Mouse (Mus musculus) intestine, postnatal 0 days (tissue): ENCODE data around the gene Gtf2ird1. TPM values are rescaled to one million over a fixed set of nuclear protein-coding genes. Genes with fewer than 3 reads are reported as not detected.
A peak's percentile ranks its signal among the peaks of the same experiment; 100 is the strongest.

Experiments used
- ATAC-seq: fragments of 200-750 bp; cut with Nextera tagmentation; 2 replicates; pipeline ENCODE4 v1.8.0; 2017; ENCODE audit warnings: mild to moderate bottlenecking, moderate TSS enrichment, moderate library complexity
- H3K27ac ChIP-seq: fragments of 300-500 bp; sonication (generic); 2 replicates; pipeline ENCODE4 v1.5.1; 2014; ENCODE audit warnings: mild to moderate bottlenecking, low read depth, low read length, moderate library complexity
- H3K27me3 ChIP-seq: fragments of 300-500 bp; sonication (generic); replicated peaks from 2 replicates; pipeline ENCODE4 v1.6.1; 2014; ENCODE audit warnings: low read length, mixed read lengths; ENCODE audit not compliant: control insufficient read depth, insufficient read depth
- H3K36me3 ChIP-seq: fragments of 300-500 bp; sonication (generic); 2 replicates; pipeline ENCODE4 v1.6.1; 2014; ENCODE audit warnings: mild to moderate bottlenecking, moderate library complexity; ENCODE audit not compliant: control insufficient read depth, insufficient read depth
- H3K4me1 ChIP-seq: fragments of 300-500 bp; sonication (generic); replicated peaks from 2 replicates; pipeline ENCODE4 v1.6.1; 2014; ENCODE audit warnings: antibody characterized with exemption, low read length, mixed read lengths; ENCODE audit not compliant: control insufficient read depth, insufficient read depth
- H3K4me2 ChIP-seq: fragments of 300-500 bp; sonication (generic); replicated peaks from 2 replicates; pipeline ENCODE4 v1.6.1; 2014; ENCODE audit warnings: low read depth, mild to moderate bottlenecking, moderate library complexity
- H3K4me3 ChIP-seq: fragments of 300-500 bp; sonication (generic); 2 replicates; pipeline ENCODE4 v1.5.1; 2014; ENCODE audit warnings: low read depth, low read length
- H3K9ac ChIP-seq: fragments of 300-500 bp; sonication (generic); 2 replicates; pipeline ENCODE4 v1.6.1; 2014; ENCODE audit warnings: mild to moderate bottlenecking, low read depth, low read length
- H3K9me3 ChIP-seq: fragments of 300-500 bp; sonication (generic); 2 replicates; pipeline ENCODE4 v1.6.1; 2016; ENCODE audit warnings: mixed run types; ENCODE audit not compliant: control insufficient read depth
- CTCF ChIP-seq: sonication (generic); IDR thresholded peaks from 2 replicates; pipeline ENCODE4 v1.5.1; 2016; ENCODE audit warnings: low read depth, mild to moderate bottlenecking, control low read depth, antibody characterized with exemption, moderate library complexity
- WGBS: fragments of 180-500 bp; shearing (Covaris S2); extraction: QIAGEN DNeasy Blood & Tissue Kit; methylation state at CpG from one replicate; pipeline ENCODE4 v1.1.7; 2014; 5-methylcytosine and 5-hydroxymethylcytosine counted together
- polyA plus RNA-seq: library from polyadenylated mRNA; unstranded; fragments of >200 nt; fragmentation: Nextera tagmentation; extraction: Ambion mirVana; gene quantifications from 2 replicates; pipeline ENCODE4 v1.2.1, GENCODE M21; 2015

Gene Gtf2ird1
- polyA plus RNA-seq, 1 experiment from 2014 or later, result 46.8 TPM

DNA sequence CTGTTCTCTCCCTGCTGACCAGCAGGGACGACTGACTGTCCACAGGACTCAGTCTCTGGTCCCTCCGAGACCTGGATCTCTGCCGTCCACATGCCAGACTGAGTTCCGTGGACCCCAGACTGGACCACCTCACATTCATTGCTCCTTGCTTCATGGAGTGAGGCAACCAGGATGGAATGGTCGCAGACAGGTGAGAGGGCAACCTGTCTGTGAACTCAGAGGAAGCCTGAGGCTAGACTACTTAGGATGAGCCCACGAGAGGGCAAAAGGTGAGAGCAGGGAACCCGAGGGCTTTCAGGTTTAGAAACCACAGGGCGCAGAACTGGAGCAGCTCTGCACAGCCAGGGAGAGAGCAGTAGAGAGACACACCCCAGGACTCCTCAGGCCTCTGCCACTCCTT lies 6.2 kb upstream of the Gtf2ird1 start:
- H3K4me1 ChIP-seq, result no peaks in the 10 kb centered on the region
- H3K27ac ChIP-seq, result no peak overlapping the region
- H3K9ac ChIP-seq, result no peak overlapping the region
- no peaks in the 10 kb centered on the region for H3K27me3 ChIP-seq
- no peak overlapping the region for H3K4me3 ChIP-seq
- no peak overlapping the region for H3K4me2 ChIP-seq
- no peak for ATAC-seq
- H3K9me3 ChIP-seq, result no peaks in the 10 kb centered on the region
- TF ChIP-seq CTCF, result no peak
- no peaks in the 10 kb centered on the region for H3K36me3 ChIP-seq
- WGBS, result 89% methylated on average over 8 of the region's 8 CpGs

DNA sequence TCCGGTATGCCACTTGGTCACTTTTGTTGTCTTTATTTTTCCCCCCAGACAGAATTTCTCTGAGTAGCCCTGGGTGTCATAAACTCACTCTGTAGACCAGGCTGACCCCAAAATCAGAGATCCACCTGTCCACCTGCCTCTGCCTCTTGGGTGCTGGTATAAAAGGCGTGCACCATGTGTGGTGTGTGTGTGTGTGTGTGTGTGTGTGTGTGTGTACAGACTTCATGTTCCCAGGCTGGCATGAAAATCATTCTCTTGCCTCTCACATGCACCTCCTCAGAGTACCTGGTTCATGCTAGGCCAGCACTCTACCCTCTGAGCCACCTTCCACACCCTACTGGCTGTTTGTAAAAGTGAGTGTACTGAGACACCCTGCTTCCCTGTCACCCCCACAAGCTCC lies 5.8 kb upstream of the Gtf2ird1 start:
- Histone ChIP-seq H3K27me3 (no peaks in the 10 kb centered on the region), H3K9me3 (no peaks in the 10 kb centered on the region), H3K36me3 (no peaks in the 10 kb centered on the region), H3K4me3 (no peak overlapping the region), H3K9ac (no peak overlapping the region), H3K4me2 (no peak overlapping the region), H3K27ac (no peak overlapping the region), H3K4me1 (no peaks in the 10 kb centered on the region)
- no peak for ATAC-seq
- WGBS, result 73% methylated on average over 2 of the region's 2 CpGs
- no peak for TF ChIP-seq CTCF

DNA sequence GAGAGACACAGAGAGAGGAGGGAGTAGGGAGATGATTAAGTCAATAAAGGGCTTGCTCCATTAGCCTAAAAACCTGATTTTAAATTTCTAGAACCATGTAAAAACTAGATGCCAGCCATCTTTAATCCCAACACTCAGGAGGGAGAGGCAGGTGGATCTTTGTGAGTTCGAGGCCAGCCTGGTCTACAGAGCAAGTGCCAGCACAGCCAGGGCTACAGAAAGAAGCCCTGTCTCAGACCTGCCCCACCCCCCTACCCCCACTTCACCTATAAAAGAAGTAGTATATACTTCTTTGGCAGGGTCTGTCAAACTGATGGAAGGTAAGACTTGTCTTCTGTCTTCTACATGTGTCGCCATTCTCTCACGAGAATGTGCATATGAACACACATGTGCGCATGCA lies 4.0 kb upstream of the Gtf2ird1 start:
- H3K9me3 ChIP-seq, result no peaks in the 10 kb centered on the region
- H3K9ac ChIP-seq, result no peak overlapping the region
- no peak for TF ChIP-seq CTCF
- H3K36me3 ChIP-seq, result no peaks in the 10 kb centered on the region
- H3K27ac ChIP-seq, result no peak overlapping the region
- 97% methylated on average over 4 of the region's 4 CpGs for WGBS
- no peak for ATAC-seq
- no peaks in the 10 kb centered on the region for H3K4me1 ChIP-seq
- H3K4me3 ChIP-seq, result no peak overlapping the region
- H3K4me2 ChIP-seq, result no peak overlapping the region
- H3K27me3 ChIP-seq, result no peaks in the 10 kb centered on the region

DNA sequence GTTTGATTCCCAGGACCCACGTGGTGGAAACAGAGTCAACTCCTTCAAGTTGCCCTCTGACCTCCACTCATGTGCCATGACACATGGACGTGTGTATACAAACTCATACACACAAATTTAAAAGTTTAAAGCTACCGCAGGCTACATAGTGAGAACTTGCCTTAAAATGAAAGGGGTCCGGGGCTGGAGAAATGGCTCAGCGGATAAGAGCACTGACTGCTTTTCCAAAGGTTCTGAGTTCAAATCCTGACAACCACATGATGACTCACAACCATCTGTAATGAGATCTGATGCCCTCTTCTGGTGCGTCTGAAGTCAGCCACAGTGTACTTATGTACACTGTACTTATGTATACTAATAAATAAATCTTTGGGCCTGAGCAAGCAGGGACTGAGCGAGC lies 2.6 kb upstream of the Gtf2ird1 start:
- Histone ChIP-seq H3K9me3 (no peaks in the 10 kb centered on the region), H3K4me1 (0 out of 2 replicates have a peak, but pooled peaks cover 4% of the 10 kb centered on the region), H3K36me3 (no peaks in the 10 kb centered on the region), H3K27me3 (no peaks in the 10 kb centered on the region), H3K27ac (no peak overlapping the region), H3K4me2 (no peak overlapping the region), H3K4me3 (no peak overlapping the region), H3K9ac (no peak overlapping the region)
- WGBS, result 87% methylated on average over 7 of the region's 7 CpGs
- peak; percentile 27; the same call in 1 of the 2 replicates for TF ChIP-seq CTCF
- no peak for ATAC-seq

DNA sequence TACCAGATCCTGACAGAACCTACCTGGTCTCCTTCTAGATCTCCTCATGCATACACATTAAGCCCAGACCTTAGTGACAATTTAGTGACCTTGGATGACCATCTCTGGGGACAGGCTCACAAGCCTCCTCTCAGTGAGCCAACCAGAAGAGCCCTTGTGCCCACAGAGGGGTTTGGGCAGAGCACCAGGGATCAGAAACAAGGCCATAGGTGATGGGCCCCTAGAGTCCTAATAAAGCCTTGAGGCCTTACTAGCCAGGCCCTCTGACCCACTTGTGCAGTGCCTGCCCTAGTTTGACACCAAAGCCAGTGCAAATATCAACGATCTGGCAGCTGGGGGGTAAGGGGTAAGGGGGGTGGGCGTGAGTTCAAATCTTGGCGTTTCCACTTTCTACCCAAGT lies 1.9 kb upstream of the Gtf2ird1 start:
- 79% methylated on average over 3 of the region's 3 CpGs for WGBS
- no peak for TF ChIP-seq CTCF
- no peak overlapping the region for H3K4me3 ChIP-seq

DNA sequence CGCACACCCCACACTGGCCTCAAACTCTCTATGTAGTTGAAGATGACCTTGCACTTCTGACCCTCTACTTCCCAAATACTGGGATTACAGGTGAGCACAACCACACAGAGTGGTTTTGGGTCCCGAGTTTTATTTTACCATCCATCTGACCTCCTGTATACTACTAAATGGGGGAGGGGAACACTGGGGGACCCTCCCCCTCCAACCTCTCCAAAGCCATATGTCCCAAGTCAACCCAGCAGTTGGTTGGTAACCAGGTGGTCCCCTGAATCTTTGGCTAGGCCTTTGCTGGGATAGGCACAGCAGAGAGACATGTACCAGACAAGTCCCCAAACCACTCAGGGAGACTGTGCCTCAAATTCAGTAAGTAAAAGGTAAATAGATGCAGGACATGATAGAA lies 855 bp upstream of the Gtf2ird1 start:
- TF ChIP-seq CTCF, result no peak
- no peak overlapping the region for H3K4me2 ChIP-seq
- no peaks in the 10 kb centered on the region for H3K9me3 ChIP-seq
- 86% methylated on average over 2 of the region's 2 CpGs for WGBS
- 0 out of 2 replicates have a peak, but pooled peaks cover 4% of the 10 kb centered on the region for H3K4me1 ChIP-seq
- no peaks in the 10 kb centered on the region; the same call in 1 of the 2 replicates for H3K36me3 ChIP-seq
- ATAC-seq, result no peak
- peak overlapping the region; percentile 46 for H3K27ac ChIP-seq
- no peaks in the 10 kb centered on the region for H3K27me3 ChIP-seq
- H3K9ac ChIP-seq, result no peak overlapping the region
- no peak overlapping the region for H3K4me3 ChIP-seq

More for the DNA sequence above, 1.9 kb upstream of the Gtf2ird1 start:
- Histone ChIP-seq H3K9me3 (no peaks in the 10 kb centered on the region), H3K9ac (no peak overlapping the region), H3K27ac (no peak overlapping the region; the same call in 1 of the 2 replicates), H3K4me2 (no peak overlapping the region), H3K4me1 (0 out of 2 replicates have a peak, but pooled peaks cover 4% of the 10 kb centered on the region), H3K36me3 (no peaks in the 10 kb centered on the region), H3K27me3 (no peaks in the 10 kb centered on the region)
- no peak for ATAC-seq
